Mouse (Mus musculus) erythroblast, adult 5-6 weeks (primary cell): Measurements from ENCODE around the gene Zcchc17. TPM values are rescaled to one million over a fixed set of nuclear protein-coding genes. Genes with fewer than 3 reads are reported as not detected.

Experiments used
- ATAC-seq: replicated peaks from 2 replicates; pipeline ENCODE4 v1.8.0; 2016; ENCODE audit warnings: moderate number of reproducible peaks, mild to moderate bottlenecking, moderate TSS enrichment, inconsistent platforms; ENCODE audit not compliant: poor library complexity, low FRiP score, severe bottlenecking
- total RNA-seq, 2 experiments: library from RNA; stranded (forward) in 1 of 2; stranded (reverse) in 1 of 2; fragments of 150-400 nt in 1 of 2; fragments of 200-764, 138-1000 nt in 1 of 2; gene quantifications; 2 replicates each; pipeline versions ENCODE4 v1.2.3 to v1.2.4; 2015 to 2017; ENCODE audit warnings: low replicate concordance in 2 of 2

Gene Zcchc17
- total RNA-seq, 2 experiments from 2014 or later = 7.1 to 27.9 TPM

DNA sequence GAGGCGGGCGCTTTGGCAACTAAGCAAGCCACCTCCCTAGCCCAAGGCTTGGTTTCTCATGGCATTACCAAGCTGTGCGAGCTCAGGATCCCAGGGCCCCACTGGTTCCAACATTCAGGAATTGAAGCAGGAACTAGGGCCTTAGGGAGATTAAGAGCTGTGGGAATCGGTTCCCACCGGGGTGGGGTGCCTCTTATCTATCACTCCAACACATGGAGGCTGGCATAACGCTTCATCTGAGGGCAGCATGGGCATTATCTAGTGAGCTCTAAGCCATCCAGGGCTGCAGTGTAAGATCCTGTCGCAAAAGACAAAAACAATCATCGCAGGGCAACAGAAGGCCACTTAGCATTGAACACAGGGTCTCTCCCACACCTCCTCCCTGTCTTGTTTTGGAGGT, 65.2 kb downstream of the Zcchc17 start:
- ATAC-seq = peak; percentile 29

DNA sequence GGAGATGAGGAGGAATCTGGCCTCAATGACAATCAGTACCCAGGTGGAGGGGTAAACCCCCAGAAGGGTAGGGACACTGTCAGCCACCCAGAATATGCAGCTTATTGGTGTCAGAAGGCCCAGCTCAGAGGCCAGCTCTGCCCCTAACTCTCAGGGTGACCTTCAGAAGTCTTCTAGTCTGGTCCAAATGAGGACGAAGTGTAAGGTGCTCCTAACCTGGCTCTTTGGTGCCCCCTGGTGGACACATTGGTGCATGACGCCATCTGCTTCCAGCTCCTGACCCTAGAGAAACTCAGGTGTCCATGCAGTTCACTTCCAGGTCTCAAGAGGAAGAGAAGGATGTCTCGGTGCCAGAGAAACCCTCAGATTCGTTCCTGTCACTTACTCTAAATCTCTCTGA, 67.5 kb downstream of the Zcchc17 start:
- peak; percentile 48 for ATAC-seq

DNA sequence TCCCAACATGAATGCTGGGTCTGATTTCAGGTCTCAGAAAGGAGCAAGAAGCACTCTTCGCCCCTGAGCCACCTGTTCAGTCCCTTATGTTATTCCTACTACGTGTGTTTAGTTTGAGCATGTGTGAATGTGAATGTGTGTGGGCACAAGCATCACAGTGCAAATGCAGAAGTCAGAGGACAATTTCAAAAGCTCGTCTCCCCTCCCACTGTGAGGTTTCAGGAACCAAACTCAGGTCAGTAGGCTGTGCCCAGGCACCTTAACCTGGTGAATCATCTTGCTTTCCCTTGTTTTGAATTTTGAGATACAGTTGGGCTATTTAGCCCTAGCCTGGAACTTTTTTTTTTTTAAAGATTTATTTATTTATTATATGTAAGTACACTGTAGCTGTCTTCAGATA, 69.9 kb downstream of the Zcchc17 start:
- no peak for ATAC-seq

DNA sequence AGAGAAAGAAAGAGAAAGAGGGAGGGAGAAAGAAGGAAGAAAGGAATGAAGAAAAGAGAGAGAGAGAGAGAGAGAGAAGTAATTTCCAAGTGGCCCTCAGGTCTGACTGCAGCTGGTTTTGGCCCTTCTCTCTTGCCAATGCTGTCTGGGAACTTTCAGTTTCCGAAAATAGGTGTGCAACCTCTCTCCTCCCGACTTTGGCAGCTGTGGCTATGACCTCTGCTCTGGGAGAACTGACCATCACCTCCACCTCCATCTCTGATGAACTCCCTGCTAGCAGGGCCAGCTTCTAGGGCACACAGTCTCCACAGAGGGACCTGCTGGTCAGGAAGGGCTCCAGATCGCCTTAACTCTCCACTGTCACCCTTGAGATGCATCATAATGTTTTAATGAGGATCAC, 73.2 kb downstream of the Zcchc17 start:
- ATAC-seq = no peak

DNA sequence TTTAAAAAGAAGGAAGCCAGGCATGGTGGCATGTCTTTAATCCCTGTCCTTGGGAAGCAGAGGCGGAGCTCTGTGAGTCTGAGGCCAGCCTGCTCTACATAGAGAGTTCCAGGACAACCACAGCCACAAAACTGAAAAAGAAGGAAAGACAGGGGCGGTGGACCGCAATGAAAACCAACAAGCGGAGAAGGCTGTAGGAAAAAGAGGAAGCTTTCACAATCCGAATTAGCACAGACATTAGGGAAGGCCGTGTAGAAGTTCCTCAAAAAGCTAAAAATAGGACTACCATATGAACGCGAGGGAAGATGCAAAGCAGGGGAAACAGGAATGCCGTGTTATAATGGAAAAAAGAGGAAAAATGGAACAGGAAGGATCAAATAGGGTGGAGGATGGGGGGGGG, 75.9 kb downstream of the Zcchc17 start:
- ATAC-seq = no peak

DNA sequence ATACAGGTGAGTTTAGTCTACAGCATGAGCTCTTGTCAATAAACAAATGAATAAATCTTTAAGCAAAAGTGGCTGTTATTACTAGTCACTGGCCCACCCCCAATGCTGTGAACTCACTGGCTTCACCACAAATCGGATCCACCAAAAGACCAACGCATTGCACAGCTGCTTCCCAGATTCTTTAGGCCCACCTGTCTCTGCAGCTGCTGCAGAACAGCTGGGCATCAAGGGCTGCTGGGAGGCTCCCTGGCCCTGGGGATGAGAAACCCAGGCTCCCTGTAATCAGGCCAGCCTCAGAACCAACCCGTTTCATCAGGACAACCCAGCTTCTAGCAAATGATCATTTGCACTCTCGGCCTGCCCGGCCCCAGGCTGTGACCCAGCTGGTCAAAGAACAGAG, 76.9 kb downstream of the Zcchc17 start:
- no peak for ATAC-seq

DNA sequence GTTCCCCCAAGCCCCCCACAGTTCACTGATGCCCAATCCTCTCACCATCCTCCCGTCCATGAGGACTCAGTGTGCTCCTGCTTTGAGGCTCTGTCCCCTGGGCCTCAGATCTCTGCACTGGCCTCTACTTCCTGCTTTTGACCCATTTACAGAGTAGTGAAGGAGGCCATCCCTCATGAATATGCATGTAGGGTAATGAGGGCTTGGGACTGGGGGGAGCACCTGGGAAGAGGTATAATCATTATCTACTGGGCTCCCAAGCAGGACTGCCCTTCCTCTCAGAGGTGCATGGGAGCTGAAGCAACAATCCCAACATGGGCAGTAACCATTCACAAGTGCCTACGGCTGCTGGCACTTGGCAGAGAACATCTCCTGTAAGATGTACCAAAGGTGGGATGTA, 80.6 kb downstream of the Zcchc17 start, which contains the start of gene Serinc2:
TSS of gene Serinc2 (minus strand) at position 101 of the 400 bp plus-strand sequence.
- no peak for ATAC-seq

DNA sequence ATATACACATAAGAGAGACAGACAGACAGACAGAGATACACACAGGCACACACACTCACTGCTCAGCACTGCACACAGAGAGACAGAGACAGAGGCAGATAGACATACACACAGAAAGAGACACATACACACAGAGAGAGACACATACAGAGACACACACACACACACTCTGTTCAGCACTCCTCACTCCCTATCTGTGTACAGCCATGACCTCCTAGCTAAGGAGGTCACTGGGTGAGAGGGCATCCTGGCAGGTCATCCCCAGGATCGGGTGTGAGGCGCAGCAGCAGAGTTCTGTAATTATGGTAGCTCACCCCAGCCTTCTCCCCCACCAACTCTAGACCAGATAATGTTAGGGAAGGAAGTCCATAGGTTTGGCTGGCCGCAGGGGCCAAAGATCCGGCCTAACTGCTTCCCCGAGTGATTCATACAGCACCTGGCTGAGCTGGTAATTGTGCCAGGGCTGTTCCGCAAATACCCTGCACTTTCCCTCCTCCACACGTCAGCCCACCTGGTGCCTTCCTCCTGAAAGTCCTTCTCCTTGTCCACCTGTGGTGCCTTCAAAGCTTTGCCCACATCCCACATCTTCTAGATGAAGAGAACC, 83.1 kb downstream of the Zcchc17 start:
- ATAC-seq = no peak

DNA sequence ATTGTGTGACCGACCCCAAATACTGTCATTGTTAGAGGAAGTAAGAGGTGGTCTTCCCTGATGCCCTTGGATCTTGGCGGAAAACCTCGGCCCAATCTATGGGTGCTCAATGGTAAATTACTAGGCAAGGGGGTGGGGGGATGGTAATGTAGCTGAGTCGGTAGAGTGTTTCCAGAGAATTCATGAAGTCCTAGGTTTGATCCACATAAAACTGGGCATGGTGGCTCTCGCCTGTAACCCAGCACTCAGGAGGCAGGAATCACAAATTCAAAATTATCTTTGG, 84.0 kb downstream of the Zcchc17 start:
- no peak for ATAC-seq

DNA sequence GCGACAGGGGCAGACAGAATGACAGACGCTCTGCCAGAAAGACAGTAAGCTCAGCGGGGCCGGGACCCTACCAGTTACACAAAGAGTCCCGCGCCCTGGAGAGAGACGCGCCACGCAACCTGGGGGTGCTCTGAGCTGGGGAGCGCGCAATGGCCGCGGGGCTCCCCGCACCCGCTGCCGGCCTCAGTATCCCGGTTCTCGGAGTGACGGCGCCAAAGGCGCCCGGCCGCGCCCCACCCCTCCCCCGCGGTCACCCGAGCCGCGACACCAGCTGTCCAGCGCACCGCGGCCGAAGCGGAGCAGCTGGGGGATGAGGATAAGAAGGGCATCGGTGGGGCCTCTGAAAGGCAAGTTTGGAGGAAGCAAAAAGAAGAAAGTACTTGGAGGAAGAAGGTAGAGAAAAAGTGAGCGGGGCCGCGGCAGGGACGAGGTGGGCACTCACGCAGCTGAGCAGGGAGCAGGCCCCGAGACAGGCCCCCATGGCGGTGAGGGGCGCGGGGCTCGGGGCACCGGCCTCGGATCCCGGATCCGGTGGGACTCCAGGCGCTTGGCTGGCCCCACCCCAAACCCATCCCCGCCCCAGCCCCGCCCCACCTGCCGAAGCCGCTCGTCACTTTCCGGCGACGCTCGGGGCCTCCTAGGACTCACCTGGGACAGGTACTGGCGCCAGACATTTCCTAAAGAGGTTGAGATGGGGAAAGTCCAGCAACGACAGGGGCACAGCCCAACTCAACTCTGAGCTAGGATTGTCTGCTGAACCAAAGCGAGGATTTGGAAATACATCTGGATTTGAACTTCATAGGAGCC, 84.5 kb downstream of the Zcchc17 start:
- no peak for ATAC-seq

DNA sequence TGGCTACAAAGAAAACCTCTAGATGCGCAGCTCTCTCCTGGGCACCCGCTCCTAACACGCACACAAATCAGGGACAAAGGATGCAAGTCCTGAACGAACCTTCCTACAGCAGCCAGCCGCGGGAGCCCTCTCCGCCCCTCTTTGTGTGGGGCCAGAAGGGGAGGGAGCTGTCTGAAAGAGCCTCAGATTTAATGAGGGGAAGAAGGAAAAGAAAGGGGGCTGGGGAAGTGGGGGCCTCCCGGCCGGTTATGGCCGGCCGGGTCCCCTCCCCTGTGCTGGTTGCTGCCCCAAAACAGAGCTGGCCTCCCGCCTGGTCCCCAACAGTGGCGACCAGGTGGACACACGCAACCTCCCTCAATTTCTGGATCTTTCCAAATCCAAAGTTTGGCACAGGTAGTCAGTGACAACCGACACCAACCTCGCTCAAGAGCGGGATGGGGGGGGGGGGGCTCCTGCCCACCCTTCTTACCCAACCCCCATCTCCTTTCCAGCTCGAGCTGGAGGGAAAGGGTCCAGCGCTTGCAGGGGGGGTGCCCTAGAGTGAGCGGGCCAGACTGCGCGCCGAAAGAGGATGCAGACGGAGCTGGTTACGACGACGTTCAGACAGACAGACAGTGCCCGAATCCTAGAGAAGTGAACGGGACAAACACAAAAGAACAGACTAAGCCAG, 85.3 kb downstream of the Zcchc17 start:
- ATAC-seq = no peak

DNA sequence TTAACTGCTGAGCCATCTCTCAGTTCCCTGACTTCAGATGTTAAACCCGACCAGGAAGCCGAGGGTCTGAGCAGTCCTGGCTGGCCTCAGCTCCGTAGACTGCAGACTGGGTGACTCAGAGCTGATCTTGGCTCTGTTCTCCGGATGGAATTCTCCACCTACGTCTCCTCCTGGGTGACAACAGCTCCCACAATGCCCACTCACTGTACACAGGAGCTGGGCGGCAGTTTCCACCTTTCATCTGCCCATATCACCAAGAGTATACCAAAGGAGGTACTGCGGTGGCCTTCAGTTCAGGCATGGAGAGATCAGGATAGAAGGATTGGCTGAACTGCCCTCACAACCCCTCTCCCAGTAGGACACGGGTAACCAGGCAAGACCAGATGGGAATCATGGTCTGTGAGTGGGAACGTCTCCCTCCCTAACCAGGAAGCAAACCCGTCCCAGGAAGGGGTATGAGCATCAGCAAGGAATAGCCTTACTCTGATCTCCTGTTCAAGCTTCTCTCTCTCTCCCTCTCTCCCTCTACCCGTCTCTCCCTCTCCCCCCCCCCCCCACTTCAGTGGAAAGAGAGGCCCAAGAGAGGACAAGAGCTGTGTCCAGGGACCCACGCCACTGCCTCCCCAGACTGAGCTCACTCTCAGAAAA, 85.9 kb downstream of the Zcchc17 start:
- ATAC-seq = no peak

DNA sequence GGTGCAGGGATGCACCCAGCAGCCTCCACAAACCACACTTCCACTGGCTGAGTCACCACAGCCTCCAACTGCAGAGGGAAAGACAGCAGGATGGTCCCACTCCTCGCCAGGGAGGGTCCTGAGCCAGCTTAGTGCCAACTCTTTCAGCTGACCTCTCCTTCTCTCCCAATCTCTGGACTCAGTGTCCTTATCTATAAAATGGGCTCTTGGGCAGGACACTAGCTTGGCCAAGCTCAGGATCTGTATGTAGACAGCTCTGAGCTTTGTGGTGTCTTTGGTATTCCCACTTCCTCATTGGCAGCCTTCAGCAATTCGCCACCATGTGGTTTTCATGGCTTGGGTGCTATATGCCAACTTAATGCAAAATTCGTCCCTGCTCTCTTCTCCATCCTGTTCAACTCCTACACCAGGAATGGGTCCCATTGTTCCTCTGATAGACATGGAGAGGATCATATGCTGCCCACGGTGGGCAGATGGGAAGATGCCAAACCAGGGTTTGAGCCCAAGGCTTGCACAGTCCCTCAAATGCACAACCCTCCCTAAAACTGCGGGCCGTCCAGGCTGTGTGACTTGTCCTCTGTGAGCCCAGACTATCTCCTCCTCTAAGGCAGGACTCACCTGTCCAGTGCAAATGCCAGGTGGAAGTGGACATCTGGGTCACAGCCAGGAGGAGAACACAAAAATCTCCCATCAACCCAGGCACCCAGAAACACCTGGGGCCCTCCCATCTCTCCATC, 89.0 kb downstream of the Zcchc17 start:
- no peak for ATAC-seq

DNA sequence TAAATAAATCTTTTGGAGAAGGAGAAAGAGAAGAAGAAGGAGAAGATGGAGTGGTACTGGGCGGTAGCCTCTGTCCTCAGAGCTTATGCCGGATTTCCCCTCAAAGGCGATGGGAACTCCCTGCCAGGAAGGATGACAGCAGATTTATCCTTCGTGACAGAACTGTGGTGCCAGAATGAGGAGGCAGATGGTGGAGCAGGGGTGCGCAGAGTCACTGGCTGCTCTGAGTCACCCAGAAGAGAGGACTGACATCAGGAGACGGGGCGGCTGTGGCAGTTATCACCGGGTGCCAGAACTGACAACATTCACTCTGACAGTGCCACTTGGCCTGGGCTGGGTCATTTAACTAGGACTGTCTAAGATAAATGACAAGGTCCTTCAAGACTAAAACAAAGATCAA, 89.7 kb downstream of the Zcchc17 start:
- 0 out of 2 replicates have a peak, but pooled peaks have one; percentile 47 for ATAC-seq

DNA sequence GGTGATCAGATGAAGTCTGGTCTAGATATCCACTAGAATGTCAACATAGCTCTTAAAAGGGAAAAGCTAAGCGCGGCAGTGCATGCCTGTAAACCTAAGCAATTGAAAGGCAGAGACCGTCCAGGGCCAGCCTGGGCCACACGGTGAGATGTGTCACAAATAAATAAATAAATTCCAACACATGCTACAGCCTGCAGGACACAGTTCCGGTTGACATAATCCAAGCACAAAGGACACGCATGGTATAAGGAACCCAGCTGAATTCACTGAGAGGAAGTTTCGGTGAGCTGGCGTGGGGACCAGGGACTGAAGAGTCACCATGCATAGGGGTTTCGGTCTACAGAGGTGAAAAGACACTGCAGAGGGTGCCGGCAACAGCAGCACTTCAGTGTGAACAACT, 91.0 kb downstream of the Zcchc17 start:
- no peak for ATAC-seq

DNA sequence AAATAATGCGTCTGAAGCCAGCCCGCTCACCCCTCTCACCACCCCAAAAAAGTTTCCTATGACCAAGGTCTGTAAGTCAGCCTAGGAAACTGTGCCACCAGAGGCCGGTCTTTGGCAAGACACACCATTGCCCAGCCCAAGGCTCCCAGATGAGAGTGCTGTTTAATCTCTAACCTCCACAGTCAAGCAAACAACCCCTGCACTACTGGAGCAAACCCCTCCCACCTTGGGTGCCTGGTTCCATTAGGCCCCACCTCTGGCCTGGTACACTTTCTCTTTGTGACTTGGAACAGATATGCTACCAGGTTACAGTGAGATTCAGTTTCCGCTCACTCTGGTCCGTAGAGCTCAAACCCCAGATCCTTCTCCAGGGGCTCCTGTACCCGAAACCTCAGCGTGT, 92.7 kb downstream of the Zcchc17 start:
- ATAC-seq = no peak

DNA sequence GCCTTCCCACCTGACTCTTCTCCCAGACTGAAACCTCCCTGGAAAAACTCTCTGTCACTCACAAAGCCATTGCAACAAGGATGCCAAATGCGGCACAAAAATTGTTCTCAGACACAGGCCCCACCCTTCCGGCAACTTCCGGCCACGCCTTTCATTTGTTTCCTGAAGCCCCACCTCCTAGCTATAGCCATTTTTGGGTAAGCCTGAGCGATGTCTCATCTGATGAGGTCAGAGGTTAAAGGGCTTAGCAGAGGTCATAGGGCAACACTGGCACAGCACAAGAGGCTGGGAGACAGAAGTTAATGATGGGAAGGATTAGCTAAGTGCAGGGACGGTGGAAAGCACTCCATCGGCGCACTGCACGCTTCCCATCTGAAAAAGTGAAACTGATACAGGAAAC, 93.1 kb downstream of the Zcchc17 start:
- no peak for ATAC-seq
